Mouse (Mus musculus) cerebellum, adult 9-10 months (tissue): ENCODE results near the gene Cebpb.

ENCODE experiments used
- DNase-seq: peaks from one replicate; pipeline ENCODE4 v3.0.0; 2022

Gene Cebpb

GRCm38 (mm10) chr2:167665972-167666713, 22.6 kb upstream of the Cebpb start:
- no peak for DNase-seq

DNA sequence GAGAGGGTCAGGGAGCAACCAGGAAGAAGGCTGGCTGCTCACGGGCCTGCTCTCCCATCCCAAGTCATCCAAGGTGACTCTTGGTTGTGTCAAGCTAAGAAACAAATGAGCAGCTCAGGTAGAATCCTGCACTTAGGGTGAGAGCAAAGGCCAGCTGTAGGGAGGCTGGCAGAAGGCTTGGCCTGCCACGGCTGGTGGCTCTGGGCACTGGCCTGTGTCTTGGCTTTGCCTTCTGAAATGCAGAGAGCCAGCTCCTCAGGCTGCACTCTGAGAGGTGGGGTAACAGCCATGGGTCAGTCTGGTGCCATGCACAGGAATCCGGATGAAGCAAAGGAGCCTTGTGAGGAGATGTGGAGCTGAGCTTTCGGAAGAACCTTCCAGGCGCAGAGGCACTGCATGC, 20.3 kb upstream of the Cebpb start:
- DNase-seq = no peak

DNA sequence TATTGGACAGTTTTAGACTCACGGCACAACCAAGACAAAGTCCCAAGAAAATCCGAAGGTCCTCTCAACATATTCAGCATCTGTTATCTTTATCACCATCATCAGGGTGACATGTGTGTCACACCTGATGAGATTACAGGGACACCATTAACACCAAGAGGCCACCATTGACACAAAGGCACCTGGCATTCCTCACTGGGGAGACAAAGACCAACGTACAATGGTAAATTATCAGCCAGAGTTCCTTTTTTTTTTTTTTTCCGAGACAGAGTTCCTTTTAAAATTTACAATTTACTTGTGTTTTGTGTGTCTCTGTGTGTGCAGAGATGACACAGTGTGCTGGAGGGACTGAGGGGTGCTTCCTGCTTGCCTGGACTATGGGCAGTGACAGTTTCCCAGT, 19.3 kb upstream of the Cebpb start:
- DNase-seq = no peak

DNA sequence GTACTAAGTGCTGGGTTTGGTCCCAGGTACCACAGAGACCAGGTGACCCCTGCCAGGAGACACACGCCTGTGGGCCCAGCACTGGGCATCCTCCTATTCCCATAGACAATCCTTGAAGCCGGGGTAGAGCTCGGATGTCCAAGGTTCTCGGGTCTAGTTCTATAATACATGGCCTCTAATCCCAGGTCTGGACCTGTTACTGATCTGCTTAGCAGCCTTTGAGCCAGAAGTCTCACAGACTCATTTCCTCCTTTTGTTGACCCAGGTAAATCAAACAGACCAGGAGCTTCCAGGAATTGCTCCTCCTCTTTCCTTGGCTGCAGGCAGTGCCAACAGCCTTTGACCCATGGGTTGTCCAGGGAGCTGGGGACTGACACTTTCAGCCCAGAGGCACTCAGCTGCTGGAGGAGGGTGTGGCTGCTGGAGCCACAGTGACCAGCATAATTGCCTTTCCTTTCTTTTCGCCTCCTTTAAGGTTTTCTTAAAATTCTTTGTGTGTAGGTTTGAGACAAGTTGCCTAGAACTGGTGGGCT, 17.5 kb upstream of the Cebpb start:
- DNase-seq = no peak

DNA sequence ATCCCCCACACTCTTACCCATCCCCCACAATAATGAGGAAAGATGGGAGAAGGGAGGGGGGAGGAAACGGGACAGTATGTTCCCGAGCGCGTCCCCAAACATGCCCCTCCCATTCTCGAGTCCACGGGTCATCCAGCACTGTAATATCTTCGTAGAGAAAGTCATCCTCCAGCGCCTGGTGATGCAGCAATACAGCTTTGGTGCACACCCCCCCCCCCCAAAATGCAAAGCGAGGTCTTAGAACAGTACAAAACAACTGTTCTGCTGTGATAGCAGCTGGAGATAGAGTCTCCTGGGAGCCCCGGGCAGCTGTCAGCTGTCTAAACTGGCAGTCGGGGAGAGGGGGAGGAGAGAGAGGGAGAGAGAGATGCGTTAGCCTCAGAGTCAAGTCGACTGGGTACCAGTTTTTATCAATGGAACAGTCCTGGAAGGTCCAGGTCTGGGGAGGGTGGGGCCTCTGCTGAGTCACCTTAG, 16.5 kb upstream of the Cebpb start:
- no peak for DNase-seq

GRCm38 (mm10) chr2:167675120-167675909, 13.4 kb upstream of the Cebpb start:
- no peak for DNase-seq

- DNase-seq = no peak
Observed at GRCm38 (mm10) chr2:167678600-167678999, 10.1 kb upstream of the Cebpb start.

- DNase-seq = peak; percentile 74
Observed at GRCm38 (mm10) chr2:167679902-167680430, 8.7 kb upstream of the Cebpb start.

- DNase-seq = no peak
Observed at GRCm38 (mm10) chr2:167680657-167681056, 8.1 kb upstream of the Cebpb start.

DNA sequence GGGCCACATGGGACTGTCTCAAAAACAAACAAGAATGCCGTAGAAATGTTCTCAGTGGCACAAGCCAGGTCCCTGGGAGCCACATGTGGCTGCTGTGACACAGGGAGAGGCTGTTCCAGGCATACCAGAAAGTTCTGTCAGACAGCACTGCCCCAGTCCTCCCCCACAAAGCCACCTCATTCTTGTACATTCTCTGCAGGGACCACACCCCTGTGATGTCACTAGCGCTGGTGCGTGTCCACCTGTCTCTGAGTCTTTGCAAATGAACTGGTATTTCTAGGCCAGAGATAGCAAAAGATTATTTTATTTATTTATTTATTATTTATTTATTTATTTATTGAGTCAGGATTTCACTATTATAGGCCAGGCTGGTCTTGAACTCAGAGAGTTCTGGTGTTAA, 5.0 kb upstream of the Cebpb start:
- no peak for DNase-seq

DNA sequence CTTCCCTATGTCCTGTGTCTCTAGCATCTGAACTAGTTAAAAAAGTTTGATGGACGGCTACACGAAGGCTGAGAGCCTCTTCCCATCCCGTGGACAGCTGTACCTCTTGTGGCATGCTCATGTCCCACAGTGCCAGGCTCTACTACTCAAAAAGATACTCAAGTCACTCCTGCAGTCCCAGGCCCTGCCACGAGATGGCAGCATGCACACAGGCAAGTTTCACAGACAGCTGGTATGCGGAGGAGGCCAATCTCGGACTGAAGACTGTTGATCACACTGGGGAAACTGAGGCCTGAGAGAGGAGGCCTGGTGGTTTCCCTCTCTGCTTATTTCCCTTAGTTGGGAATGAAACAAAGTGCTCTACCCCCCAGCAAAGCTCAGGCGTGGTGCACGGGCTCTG, 3.6 kb upstream of the Cebpb start:
- DNase-seq = peak; percentile 96

DNA sequence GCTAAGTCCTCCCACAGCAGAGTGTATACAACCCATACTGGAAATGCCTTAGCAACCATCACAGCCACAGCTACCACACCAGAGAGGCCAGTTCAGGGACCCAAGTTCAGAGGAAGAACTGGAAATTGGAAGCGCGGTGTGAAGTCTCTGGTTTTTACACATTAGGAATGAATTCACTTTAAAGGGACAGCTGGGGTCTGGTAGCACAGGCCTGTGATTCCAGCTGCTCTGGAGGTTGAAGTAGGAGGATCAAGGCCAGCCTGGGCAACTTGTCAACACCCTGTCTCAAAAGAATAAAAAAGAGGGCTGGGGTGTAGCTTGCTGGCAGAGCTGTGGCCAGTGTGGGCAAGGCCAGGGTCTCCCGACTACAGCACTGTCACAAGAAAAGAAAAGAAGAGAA, 2.9 kb upstream of the Cebpb start:
- no peak for DNase-seq

- DNase-seq = no peak
Observed at GRCm38 (mm10) chr2:167686382-167687249, 2.1 kb upstream of the Cebpb start.

DNA sequence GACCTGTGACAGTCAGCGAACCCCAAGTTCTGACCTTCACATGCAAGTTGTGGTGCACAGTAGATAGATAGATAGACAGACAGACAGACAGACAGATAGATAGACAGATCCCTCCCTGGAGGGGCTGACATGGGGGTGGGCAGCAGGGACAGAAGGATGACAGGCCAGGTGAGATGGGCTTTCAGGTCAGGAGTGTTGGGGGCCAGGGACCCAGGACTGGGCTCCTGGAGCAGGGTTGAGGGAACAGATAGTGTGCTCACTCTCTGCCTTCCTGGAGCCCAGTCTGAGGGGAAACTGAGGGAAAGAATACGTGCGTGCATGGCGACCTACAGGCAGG, 1.5 kb upstream of the Cebpb start:
- DNase-seq = no peak

- peak; percentile 34 for DNase-seq
Observed at GRCm38 (mm10) chr2:167687651-167688101, 1.0 kb upstream of the Cebpb start.

GRCm38 (mm10) chr2:167688126-167688497, 603 bp upstream of the Cebpb start:
- peak; percentile 47 for DNase-seq

DNA sequence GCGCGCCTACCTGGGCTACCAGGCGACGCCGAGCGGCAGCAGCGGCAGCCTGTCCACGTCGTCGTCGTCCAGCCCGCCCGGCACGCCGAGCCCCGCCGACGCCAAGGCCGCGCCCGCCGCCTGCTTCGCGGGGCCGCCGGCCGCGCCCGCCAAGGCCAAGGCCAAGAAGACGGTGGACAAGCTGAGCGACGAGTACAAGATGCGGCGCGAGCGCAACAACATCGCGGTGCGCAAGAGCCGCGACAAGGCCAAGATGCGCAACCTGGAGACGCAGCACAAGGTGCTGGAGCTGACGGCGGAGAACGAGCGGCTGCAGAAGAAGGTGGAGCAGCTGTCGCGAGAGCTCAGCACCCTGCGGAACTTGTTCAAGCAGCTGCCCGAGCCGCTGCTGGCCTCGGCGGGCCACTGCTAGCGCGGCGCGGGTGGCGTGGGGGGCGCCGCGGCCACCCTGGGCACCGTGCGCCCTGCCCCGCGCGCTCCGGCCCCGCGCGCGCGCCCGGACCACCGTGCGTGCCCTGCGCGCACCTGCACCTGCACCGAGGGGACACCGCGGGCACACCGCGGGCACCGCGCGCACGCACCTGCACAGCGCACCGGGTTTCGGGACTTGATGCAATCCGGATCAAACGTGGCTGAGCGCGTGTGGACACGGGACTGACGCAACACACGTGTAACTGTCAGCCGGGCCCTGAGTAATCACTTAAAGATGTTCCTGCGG, 945 bp downstream of the Cebpb start, which contains the start of gene Tmem189:
TSS of gene Tmem189 (minus strand) at position 322 of the 718 bp plus-strand sequence.
- DNase-seq = peak; percentile 64

GRCm38 (mm10) chr2:167690219-167690961, 1.7 kb downstream of the Cebpb start:
- peak; percentile 47 for DNase-seq

GRCm38 (mm10) chr2:167690962-167691311, 2.2 kb downstream of the Cebpb start:
- peak; percentile 46 for DNase-seq

GRCm38 (mm10) chr2:167691410-167691809, 2.7 kb downstream of the Cebpb start:
- no peak for DNase-seq
